Comparison of ENCODE assay signal across 8 mouse cellular contexts in the genomic region with DNA sequence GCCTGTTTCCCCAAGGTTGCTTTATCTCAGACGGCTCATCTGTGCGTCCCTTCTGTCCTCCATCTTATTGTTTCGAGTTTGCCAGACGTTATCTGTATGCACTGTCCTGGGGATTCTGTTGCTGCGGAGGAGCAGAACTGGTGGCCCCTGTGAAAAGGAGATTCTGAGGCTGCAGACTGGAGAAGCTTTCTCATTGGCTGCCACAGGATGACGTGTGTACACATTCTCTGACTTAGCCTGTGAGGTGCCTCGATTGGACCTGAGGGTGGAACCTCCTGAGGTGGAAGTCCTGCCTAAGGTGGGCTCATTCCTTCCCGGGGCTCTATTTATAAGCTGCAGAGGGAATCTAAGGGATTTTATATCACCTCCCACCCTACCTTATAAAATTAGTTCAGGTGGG. TPM values are rescaled to one million over a fixed set of nuclear protein-coding genes. Genes with fewer than 3 reads are reported as not detected.
DNase-seq lines count a peak whose midpoint lies in the region; ATAC-seq and TF ChIP-seq lines count a peak whose summit lies in the region.

No protein-coding gene starts in this region.

- no peak for TF ChIP-seq EP300 in stomach, postnatal 0 days (optimal IDR thresholded peaks at IDR 0.05)

- H3K36me3 ChIP-seq in stomach, embryonic 15.5 days = no peaks in the 10 kb centered on the region
- H3K36me3 ChIP-seq in stomach, postnatal 0 days (ENCODE audit: control insufficient read depth, insufficient read depth, low read length) = no peaks in the 10 kb centered on the region
- H3K36me3 ChIP-seq in intestine, embryonic 15.5 days = no peaks in the 10 kb centered on the region
- no peaks in the 10 kb centered on the region for H3K36me3 ChIP-seq in neural tube, embryonic 13.5 days

- H3K27ac ChIP-seq in stomach, embryonic 15.5 days = no peak overlapping the region
- H3K27ac ChIP-seq in stomach, postnatal 0 days (replicated peaks) = no peak overlapping the region
- no peak overlapping the region for H3K27ac ChIP-seq in intestine, embryonic 15.5 days
- H3K27ac ChIP-seq in neural tube, embryonic 13.5 days (replicated peaks) = peak overlapping the region; percentile 67
- no peak overlapping the region for H3K27ac ChIP-seq in gastrocnemius, adult 2 months

- TF ChIP-seq CTCF in stomach, postnatal 0 days (IDR thresholded peaks at IDR 0.05; ENCODE audit: low read depth) = no peak
- no peak for TF ChIP-seq CTCF in gastrocnemius, adult 2 months (IDR thresholded peaks at IDR 0.05)

- no peak overlapping the region for H3K4me3 ChIP-seq in stomach, embryonic 15.5 days (replicated peaks)
- no peak overlapping the region for H3K4me3 ChIP-seq in stomach, postnatal 0 days (ENCODE audit: low read depth, low read length)
- H3K4me3 ChIP-seq in intestine, embryonic 15.5 days (replicated peaks) = no peak overlapping the region
- no peak overlapping the region for H3K4me3 ChIP-seq in neural tube, embryonic 13.5 days
- no peak overlapping the region for H3K4me3 ChIP-seq in gastrocnemius, adult 2 months

- H3K4me2 ChIP-seq in stomach, embryonic 15.5 days = no peak overlapping the region
- H3K4me2 ChIP-seq in stomach, postnatal 0 days (replicated peaks; ENCODE audit: low read depth) = no peak overlapping the region
- H3K4me2 ChIP-seq in intestine, embryonic 15.5 days (replicated peaks) = peak overlapping the region; percentile 5; the same call in 1 of the 2 replicates
- H3K4me2 ChIP-seq in neural tube, embryonic 13.5 days = peak overlapping the region; percentile 30; the same call in 1 of the 2 replicates

- H3K4me1 ChIP-seq in stomach, embryonic 15.5 days = peaks cover 15% of the 10 kb centered on the region; the same call in 1 of the 2 replicates
- no peaks in the 10 kb centered on the region for H3K4me1 ChIP-seq in stomach, postnatal 0 days (replicated peaks; ENCODE audit: control insufficient read depth, insufficient read depth)
- H3K4me1 ChIP-seq in intestine, embryonic 15.5 days (replicated peaks) = peaks cover 25% of the 10 kb centered on the region
- peaks cover 54% of the 10 kb centered on the region for H3K4me1 ChIP-seq in neural tube, embryonic 13.5 days (replicated peaks)

- 39% methylated on average over 8 of the region's 8 CpGs for WGBS in stomach, embryonic 15.5 days
- WGBS in stomach, postnatal 0 days = 39% methylated on average over 8 of the region's 8 CpGs
- 33% methylated on average over 8 of the region's 8 CpGs for WGBS in intestine, embryonic 15.5 days
- WGBS in neural tube, embryonic 13.5 days = 32% methylated on average over 8 of the region's 8 CpGs

- no peaks in the 10 kb centered on the region for H3K9me3 ChIP-seq in stomach, embryonic 15.5 days
- no peaks in the 10 kb centered on the region for H3K9me3 ChIP-seq in stomach, postnatal 0 days (ENCODE audit: control insufficient read depth, low read length)
- H3K9me3 ChIP-seq in intestine, embryonic 15.5 days = no peaks in the 10 kb centered on the region
- no peaks in the 10 kb centered on the region for H3K9me3 ChIP-seq in neural tube, embryonic 13.5 days

- no peak for DNase-seq in stomach, postnatal 0 days (ENCODE audit: low spot score)
- no peak for DNase-seq in gastrocnemius, adult 2 months
- no peak for DNase-seq in B cell, adult 2 months
- no peak for DNase-seq in natural killer cell, adult 2 months (ENCODE audit: low spot score in 2 of 2)

- no peaks in the 10 kb centered on the region for H3K27me3 ChIP-seq in stomach, embryonic 15.5 days (replicated peaks)
- no peaks in the 10 kb centered on the region for H3K27me3 ChIP-seq in stomach, postnatal 0 days (ENCODE audit: control insufficient read depth, insufficient read depth, low read length)
- no peaks in the 10 kb centered on the region for H3K27me3 ChIP-seq in intestine, embryonic 15.5 days (replicated peaks)
- H3K27me3 ChIP-seq in neural tube, embryonic 13.5 days = no peaks in the 10 kb centered on the region

- intact Hi-C loops in gastrocnemius, adult 2 months (cut with DNase I) = no loop called here

- no peak overlapping the region for H3K9ac ChIP-seq in stomach, embryonic 15.5 days
- H3K9ac ChIP-seq in stomach, postnatal 0 days (ENCODE audit: low read length) = no peak overlapping the region
- no peak overlapping the region for H3K9ac ChIP-seq in intestine, embryonic 15.5 days
- H3K9ac ChIP-seq in neural tube, embryonic 13.5 days = no peak overlapping the region

- peak; percentile 76; the same call in 1 of the 2 replicates for ATAC-seq in stomach, embryonic 15.5 days (ENCODE audit: insufficient read depth, low FRiP score, low read depth)
- no peak for ATAC-seq in stomach, postnatal 0 days (ENCODE audit: low FRiP score, low TSS enrichment)
- ATAC-seq in common myeloid progenitor, adult 5-6 weeks (replicated peaks; ENCODE audit: low read depth, poor library complexity, severe bottlenecking) = peak; percentile 75
- ATAC-seq in intestine, embryonic 15.5 days = peak; percentile 61
- ATAC-seq in neural tube, embryonic 13.5 days (ENCODE audit: low read depth) = peak; percentile 56

RNA-seq across cellular contexts. Expression of a gene that starts 37.7 kb away (rescaled TPM):
- polyA plus RNA-seq in stomach, embryonic 15.5 days (2015; fragmentation: Nextera tagmentation; extraction: Ambion mirVana) = 31.1 and 32.9 TPM in 2 replicates
- polyA plus RNA-seq in stomach, postnatal 0 days (2015; fragmentation: Nextera tagmentation; extraction: Ambion mirVana) = 14.8 and 19.2 TPM in 2 replicates
- 71.0 and 78.3 TPM in 2 replicates for total RNA-seq in common myeloid progenitor, adult 5-6 weeks (2017)
- 24.6 and 26.0 TPM in 2 replicates for polyA plus RNA-seq in intestine, embryonic 15.5 days (2015; fragmentation: Nextera tagmentation; extraction: Ambion mirVana)
- 86.8 and 100.0 TPM in 2 replicates for polyA plus RNA-seq in neural tube, embryonic 13.5 days (2015; fragmentation: Nextera tagmentation; extraction: Ambion mirVana)
- total RNA-seq in gastrocnemius, adult 2 months (2021) = 10 to 100 TPM; 58.6 to 69.8 TPM

RNA-seq across cellular contexts. Expression of a gene that starts 51.7 kb away (rescaled TPM):
- polyA plus RNA-seq in stomach, embryonic 15.5 days (2015; fragmentation: Nextera tagmentation; extraction: Ambion mirVana) = 5.5 and 5.8 TPM in 2 replicates
- polyA plus RNA-seq in stomach, postnatal 0 days (2015; fragmentation: Nextera tagmentation; extraction: Ambion mirVana) = 2.0 and 2.2 TPM in 2 replicates
- total RNA-seq in common myeloid progenitor, adult 5-6 weeks (2017) = 5.1 and 7.9 TPM in 2 replicates
- 4.1 and 4.5 TPM in 2 replicates for polyA plus RNA-seq in intestine, embryonic 15.5 days (2015; fragmentation: Nextera tagmentation; extraction: Ambion mirVana)
- polyA plus RNA-seq in neural tube, embryonic 13.5 days (2015; fragmentation: Nextera tagmentation; extraction: Ambion mirVana) = 7.3 and 8.5 TPM in 2 replicates
- total RNA-seq in gastrocnemius, adult 2 months (2021) = 1 to 10 TPM; 7.9 to 8.2 TPM

RNA-seq across cellular contexts. Expression of a gene that starts 56.6 kb away (rescaled TPM):
- 1.2 and 1.7 TPM in 2 replicates for polyA plus RNA-seq in stomach, embryonic 15.5 days (2015; fragmentation: Nextera tagmentation; extraction: Ambion mirVana)
- polyA plus RNA-seq in stomach, postnatal 0 days (2015; fragmentation: Nextera tagmentation; extraction: Ambion mirVana) = 5.3 and 5.6 TPM in 2 replicates
- total RNA-seq in common myeloid progenitor, adult 5-6 weeks (2017) = 0.32 and 0.87 TPM in 2 replicates
- 1.6 and 1.8 TPM in 2 replicates for polyA plus RNA-seq in intestine, embryonic 15.5 days (2015; fragmentation: Nextera tagmentation; extraction: Ambion mirVana)
- 0.40 and 0.68 TPM in 2 replicates for polyA plus RNA-seq in neural tube, embryonic 13.5 days (2015; fragmentation: Nextera tagmentation; extraction: Ambion mirVana)
- 10 to 100 TPM; 29.2 to 35.8 TPM for total RNA-seq in gastrocnemius, adult 2 months (2021)

Comparison
In these comparisons a context has a peak if more than half of its experiments do, and no peak if none do; other contexts are left out.
1. H3K4me2 ChIP-seq: peak in intestine, embryonic 15.5 days (single experiment) and neural tube, embryonic 13.5 days (single experiment); none in stomach, embryonic 15.5 days (single experiment) and stomach, postnatal 0 days (single experiment).